In genomic region chr4:137047840-137048549, GRCm38 (mm10) we compare ENCODE assay signal across 7 mouse cellular contexts. TPM values are rescaled to one million over a fixed set of nuclear protein-coding genes. Genes with fewer than 3 reads are reported as not detected.
DNase-seq lines count a peak whose midpoint lies in the region; ATAC-seq and TF ChIP-seq lines count a peak whose summit lies in the region.

No protein-coding gene starts in this region.

- TF ChIP-seq CTCF in brain, embryonic 14.5 days (IDR thresholded peaks at IDR 0.05; ENCODE audit: borderline replicate concordance, extremely low read depth, insufficient read depth, insufficient read length), result no peak
- no peak for TF ChIP-seq CTCF in heart, postnatal 0 days (IDR thresholded peaks at IDR 0.05; ENCODE audit: low read depth)
- TF ChIP-seq CTCF in small intestine, adult 2 months (IDR thresholded peaks at IDR 0.05; ENCODE audit: extremely low read depth, insufficient read length, insufficient replicate concordance, low read depth, low read length), result no peak

- WGBS in heart, postnatal 0 days, result under 1% methylated on average over 52 of the region's 52 CpGs
- under 1% methylated on average over 52 of the region's 52 CpGs for WGBS in liver, embryonic 12.5 days (ENCODE audit: insufficient replicate concordance)
- WGBS in small intestine, adult 2 months, result under 1% methylated on average over 52 of the region's 52 CpGs

- peak overlapping the region; percentile 42 for H3K9ac ChIP-seq in heart, postnatal 0 days (replicated peaks; ENCODE audit: low read depth, low read length)
- H3K9ac ChIP-seq in liver, embryonic 12.5 days, result peak overlapping the region; percentile 77

- no peaks in the 10 kb centered on the region for H3K9me3 ChIP-seq in heart, postnatal 0 days (replicated peaks; ENCODE audit: control insufficient read depth, low read length)
- 0 out of 2 replicates have a peak, but pooled peaks cover 3% of the 10 kb centered on the region for H3K9me3 ChIP-seq in liver, embryonic 12.5 days (replicated peaks)

- H3K4me2 ChIP-seq in heart, postnatal 0 days (ENCODE audit: low read depth, low read length), result peak overlapping the region; percentile 73
- H3K4me2 ChIP-seq in liver, embryonic 12.5 days, result peak overlapping the region; percentile 88

- TF ChIP-seq EP300 in heart, postnatal 0 days (IDR thresholded peaks at IDR 0.05; ENCODE audit: low read depth), result no peak

- H3K36me3 ChIP-seq in heart, postnatal 0 days (replicated peaks; ENCODE audit: control insufficient read depth, insufficient read depth, low read length), result no peaks in the 10 kb centered on the region
- no peaks in the 10 kb centered on the region for H3K36me3 ChIP-seq in liver, embryonic 12.5 days
- H3K36me3 ChIP-seq in small intestine, adult 2 months (ENCODE audit: control insufficient read depth, insufficient read depth, low read length), result no peaks in the 10 kb centered on the region

- peak overlapping the region; percentile 32 for H3K27ac ChIP-seq in heart, postnatal 0 days (ENCODE audit: low read depth)
- peak overlapping the region; percentile 59 for H3K27ac ChIP-seq in liver, embryonic 12.5 days
- H3K27ac ChIP-seq in small intestine, adult 2 months (ENCODE audit: insufficient read depth, low read depth, low read length), result peak overlapping the region; percentile 20; the same call in 1 of the 2 replicates

- H3K4me3 ChIP-seq in heart, postnatal 0 days (ENCODE audit: low read depth, low read length), result peak overlapping the region; percentile 65
- H3K4me3 ChIP-seq in liver, embryonic 12.5 days, result peak overlapping the region; percentile 82
- peak overlapping the region; percentile 94 for H3K4me3 ChIP-seq in small intestine, adult 2 months (ENCODE audit: low read depth, low read length)

- H3K4me1 ChIP-seq in heart, postnatal 0 days (ENCODE audit: control insufficient read depth, insufficient read depth), result peaks cover 16% of the 10 kb centered on the region
- H3K4me1 ChIP-seq in liver, embryonic 12.5 days, result peaks cover 22% of the 10 kb centered on the region
- H3K4me1 ChIP-seq in small intestine, adult 2 months (ENCODE audit: control insufficient read depth, insufficient read depth, insufficient read length, low read length), result peaks cover 8% of the 10 kb centered on the region; the same call in 1 of the 2 replicates

- peak; percentile 7 to 11 for DNase-seq in left cerebral cortex, postnatal 36 days (ENCODE audit: low spot score in 2 of 2)
- DNase-seq in left cerebral cortex, adult 8-10 months (ENCODE audit: low spot score in 2 of 2), result no peak
- DNase-seq in brain, embryonic 14.5 days (ENCODE audit: low read depth), result peak; percentile 58
- no peak for DNase-seq in heart, postnatal 0 days (ENCODE audit: low spot score)
- DNase-seq in left cerebral cortex, adult 11 months (ENCODE audit: low spot score), result no peak

- TF ChIP-seq POLR2A in brain, embryonic 14.5 days (IDR thresholded peaks at IDR 0.05; ENCODE audit: borderline replicate concordance, extremely low read depth, insufficient read depth, insufficient read length, poor library complexity, severe bottlenecking), result 0 out of 2 replicates have a peak, but pooled peaks have one; percentile 53
- no peak for TF ChIP-seq POLR2A in small intestine, adult 2 months (IDR thresholded peaks at IDR 0.05; ENCODE audit: low read depth, low read length)

- no peaks in the 10 kb centered on the region for H3K27me3 ChIP-seq in heart, postnatal 0 days (ENCODE audit: control insufficient read depth, insufficient read depth, low read length)
- peaks cover 36% of the 10 kb centered on the region for H3K27me3 ChIP-seq in liver, embryonic 12.5 days (replicated peaks)
- H3K27me3 ChIP-seq in small intestine, adult 2 months (ENCODE audit: control insufficient read depth, insufficient read depth, low read length), result 0 out of 2 replicates have a peak, but pooled peaks cover 5% of the 10 kb centered on the region

- intact Hi-C loops in left cerebral cortex, postnatal 36 days (cut with DNase I), result loop anchor here (5.0 kb wide), 1 partner anchor 51 kb away; no protein-coding TSS in a partner anchor

- peak; percentile 57 for ATAC-seq in heart, postnatal 0 days (ENCODE audit: insufficient read depth, low read depth)
- ATAC-seq in liver, embryonic 12.5 days, result peak; percentile 75

RNA-seq across cellular contexts. Expression of gene Zbtb40, which starts 0.6 kb away (rescaled TPM):
- 10 to 100 TPM in 1 of 2 experiments, 1 to 10 TPM in 1; 7.9 to 18.6 TPM for total RNA-seq in left cerebral cortex, postnatal 36 days (2021)
- 1 to 10 TPM; 8.3 to 9.8 (median 8.4) TPM for total RNA-seq in left cerebral cortex, adult 8-10 months (2022)
- polyA plus RNA-seq in brain, embryonic 14.5 days (2012; rRNA removed), result 8.5 and 12.5 TPM in 2 replicates
- 6.8 and 11.3 TPM in 2 replicates for total RNA-seq in heart, postnatal 0 days (2014; rRNA removed; ENCODE audit: low replicate concordance)
- polyA plus RNA-seq in heart, postnatal 0 days (2015; fragmentation: Nextera tagmentation; extraction: Ambion mirVana), result 1.1 and 1.3 TPM in 2 replicates
- polyA plus RNA-seq in liver, embryonic 12.5 days (2016; fragmentation: Nextera tagmentation; extraction: Ambion mirVana), result 3.0 and 3.2 TPM in 2 replicates
- polyA plus RNA-seq in small intestine, adult 2 months (2012; rRNA removed), result 5.2 and 9.0 TPM in 2 replicates

Comparison
In these comparisons a context has a peak if more than half of its experiments do, and no peak if none do; other contexts are left out.
1. DNase-seq: peak in left cerebral cortex, postnatal 36 days (2 of 2) and brain, embryonic 14.5 days (single experiment); none in left cerebral cortex, adult 8-10 months (0 of 2), heart, postnatal 0 days (single experiment) and left cerebral cortex, adult 11 months (single experiment).
2. Peak in every context shown above with its lines, with median percentiles within 50 percentile points of each other: H3K27ac ChIP-seq and H3K4me3 ChIP-seq.